Mouse (Mus musculus) stomach, embryonic 14.5 days (tissue): ENCODE measurements around the gene Ppp2r5d. TPM values are rescaled to one million over a fixed set of nuclear protein-coding genes. Genes with fewer than 3 reads are reported as not detected.

Experiments used
- ATAC-seq: fragments of 200-750 bp; cut with Nextera tagmentation; 2 replicates; pipeline ENCODE4 v1.8.0; 2017; ENCODE audit warnings: low read depth, moderate TSS enrichment; ENCODE audit not compliant: insufficient number of reproducible peaks, insufficient read depth, low FRiP score
- H3K27ac ChIP-seq: fragments of 300-500 bp; sonication (generic); 2 replicates; pipeline ENCODE4 v1.5.1; 2014; ENCODE audit warnings: mild to moderate bottlenecking, low read length, moderate library complexity, mixed read lengths
- H3K27me3 ChIP-seq: fragments of 300-500 bp; sonication (generic); 2 replicates; pipeline ENCODE4 v1.6.1; 2014; ENCODE audit warnings: low read length, control low read depth, mixed read lengths; ENCODE audit not compliant: control insufficient read depth, insufficient read depth
- H3K36me3 ChIP-seq: fragments of 300-500 bp; sonication (generic); 2 replicates; pipeline ENCODE4 v1.6.1; 2014; ENCODE audit warnings: mild to moderate bottlenecking, control low read depth, low read length, moderate library complexity, mixed read lengths; ENCODE audit not compliant: control insufficient read depth, insufficient read depth
- H3K4me1 ChIP-seq: fragments of 300-500 bp; sonication (generic); 2 replicates; pipeline ENCODE4 v1.6.1; 2014; ENCODE audit warnings: low read length, control low read depth, mixed read lengths; ENCODE audit not compliant: control insufficient read depth, insufficient read depth
- H3K4me2 ChIP-seq: fragments of 300-500 bp; sonication (generic); replicated peaks from 2 replicates; pipeline ENCODE4 v1.6.1; 2014; ENCODE audit warnings: low read depth, low read length, control low read depth
- H3K4me3 ChIP-seq: fragments of 300-500 bp; sonication (generic); 2 replicates; pipeline ENCODE4 v1.5.1; 2014; ENCODE audit warnings: low read depth, low read length, control low read depth
- H3K9ac ChIP-seq: fragments of 300-500 bp; sonication (generic); replicated peaks from 2 replicates; pipeline ENCODE4 v1.6.1; 2014; ENCODE audit warnings: low read depth, mild to moderate bottlenecking, control low read depth, low read length, moderate library complexity, mixed read lengths
- H3K9me3 ChIP-seq: fragments of 300-500 bp; sonication (generic); 2 replicates; pipeline ENCODE4 v1.6.1; 2016; ENCODE audit warnings: low read depth, low read length, control low read depth; ENCODE audit not compliant: control insufficient read depth
- WGBS: fragments of 180-500 bp; shearing (Covaris S2); extraction: QIAGEN DNeasy Blood & Tissue Kit; methylation state at CpG from one replicate; pipeline ENCODE4 v1.1.7; 2014; 5-methylcytosine and 5-hydroxymethylcytosine counted together
- polyA plus RNA-seq: library from polyadenylated mRNA; unstranded; fragments of >200 nt; fragmentation: Nextera tagmentation; extraction: Ambion mirVana; gene quantifications from 2 replicates; pipeline ENCODE4 v1.2.1, GENCODE M21; 2014

The Ppp2r5d gene
- polyA plus RNA-seq, 1 experiment from 2014 or later, result 77.5 TPM

DNA sequence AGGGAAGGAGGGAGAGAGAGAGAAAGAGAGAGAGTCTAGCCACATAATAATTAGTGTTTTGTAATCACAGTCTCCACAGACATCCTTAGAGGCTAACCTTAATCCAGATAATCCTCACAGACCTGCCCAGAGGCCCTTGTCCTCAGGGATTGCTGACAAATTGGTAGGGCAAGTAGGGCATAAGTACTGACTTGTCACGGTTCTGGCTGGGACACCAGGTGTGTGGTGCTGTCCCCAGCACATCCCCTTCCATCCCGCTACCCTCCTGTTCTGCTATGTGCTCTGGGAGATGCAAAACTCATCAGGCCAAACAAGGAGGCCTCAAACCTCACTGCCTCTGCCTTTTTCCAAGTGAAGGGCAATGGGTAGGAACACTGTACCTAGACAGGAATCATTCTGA lies 40.6 kb upstream of the Ppp2r5d start:
- Histone ChIP-seq H3K9ac (no peak overlapping the region), H3K27ac (no peak overlapping the region), H3K36me3 (peaks cover 19% of the 10 kb centered on the region), H3K4me2 (no peak overlapping the region), H3K4me1 (no peaks in the 10 kb centered on the region), H3K9me3 (no peaks in the 10 kb centered on the region), H3K27me3 (no peaks in the 10 kb centered on the region), H3K4me3 (no peak overlapping the region)
- ATAC-seq, result no peak
- WGBS, result 87% methylated on average over 2 of the region's 2 CpGs

DNA sequence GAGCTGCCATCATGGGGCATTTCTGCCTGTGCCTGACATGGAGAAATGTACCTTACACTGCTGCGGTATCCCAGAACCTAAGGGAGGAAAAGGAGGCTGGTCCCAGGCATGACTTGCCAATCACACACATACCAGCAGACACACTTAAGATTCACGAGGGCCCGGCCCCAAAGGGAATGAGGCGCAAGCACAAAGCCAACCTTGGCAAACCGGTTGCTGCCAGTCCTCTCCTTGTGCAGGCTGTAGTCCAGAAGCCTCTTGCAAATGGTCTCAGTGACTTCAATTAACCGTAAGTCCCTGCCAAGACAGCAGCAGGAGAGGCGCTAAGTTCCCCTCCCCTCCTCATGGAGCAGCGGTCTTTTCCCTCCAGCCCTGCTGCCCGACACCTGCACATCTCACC lies 38.1 kb upstream of the Ppp2r5d start:
- no peak for ATAC-seq
- Histone ChIP-seq H3K36me3 (peaks cover 19% of the 10 kb centered on the region), H3K9ac (no peak overlapping the region), H3K27me3 (no peaks in the 10 kb centered on the region), H3K4me2 (no peak overlapping the region), H3K27ac (no peak overlapping the region), H3K4me3 (no peak overlapping the region), H3K4me1 (no peaks in the 10 kb centered on the region), H3K9me3 (no peaks in the 10 kb centered on the region)
- WGBS, result 85% methylated on average over 9 of the region's 9 CpGs

DNA sequence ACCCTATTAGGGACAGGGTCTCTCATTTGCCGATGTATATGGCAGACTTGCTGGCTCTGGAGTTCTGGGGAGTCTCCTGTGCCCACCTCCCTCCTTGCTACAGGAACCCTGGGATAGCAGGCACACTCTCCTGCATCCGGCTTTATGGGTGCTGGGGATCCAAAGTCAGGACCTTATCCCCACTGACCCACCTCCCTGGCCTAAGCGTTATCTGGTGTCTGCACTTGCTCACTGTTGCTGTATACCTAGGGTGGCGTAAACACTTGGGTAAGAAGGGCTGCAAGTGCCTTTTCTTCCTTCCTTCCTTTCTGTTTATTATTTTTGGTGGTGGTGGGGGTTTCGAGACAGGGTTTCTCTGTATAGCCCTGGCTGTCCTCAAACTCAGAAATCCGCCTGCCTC lies 36.4 kb upstream of the Ppp2r5d start:
- Histone ChIP-seq H3K36me3 (peaks cover 14% of the 10 kb centered on the region), H3K27ac (no peak overlapping the region), H3K9me3 (no peaks in the 10 kb centered on the region), H3K27me3 (no peaks in the 10 kb centered on the region), H3K4me1 (no peaks in the 10 kb centered on the region), H3K9ac (no peak overlapping the region), H3K4me2 (no peak overlapping the region), H3K4me3 (no peak overlapping the region)
- no peak for ATAC-seq
- WGBS, result 90% methylated on average over 6 of the region's 6 CpGs

GRCm38 (mm10) chr17:46736160-46736559 lies 31.2 kb upstream of the Ppp2r5d start:
- Histone ChIP-seq H3K4me2 (no peak overlapping the region), H3K4me1 (no peaks in the 10 kb centered on the region), H3K9ac (no peak overlapping the region), H3K9me3 (no peaks in the 10 kb centered on the region), H3K4me3 (no peak overlapping the region), H3K27me3 (no peaks in the 10 kb centered on the region), H3K27ac (no peak overlapping the region), H3K36me3 (peaks cover 7% of the 10 kb centered on the region)
- 53% methylated on average over 10 of the region's 10 CpGs for WGBS
- ATAC-seq, result no peak

GRCm38 (mm10) chr17:46735287-46735686 lies 30.4 kb upstream of the Ppp2r5d start:
- ATAC-seq, result no peak
- 81% methylated on average over 7 of the region's 7 CpGs for WGBS

DNA sequence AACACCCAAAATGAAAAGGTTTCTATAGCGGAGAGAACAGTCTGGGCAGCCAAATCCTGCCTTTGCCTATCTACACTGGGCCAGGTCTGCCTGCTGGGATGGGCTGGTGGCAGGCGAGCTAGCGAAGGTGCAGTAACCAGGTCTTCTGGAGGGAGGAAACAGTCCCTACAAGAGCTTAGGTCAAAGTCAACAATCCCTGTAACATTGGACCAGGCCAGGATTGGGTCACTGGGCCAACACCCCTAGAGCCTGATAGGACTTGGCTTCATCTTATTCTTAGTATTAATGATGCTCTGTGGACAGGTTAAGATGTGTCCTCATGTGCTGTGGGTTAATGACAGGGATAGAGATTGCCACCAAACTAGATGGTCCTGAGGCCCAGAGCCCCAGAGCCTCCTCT lies 29.1 kb upstream of the Ppp2r5d start:
- Histone ChIP-seq H3K36me3 (peaks cover 7% of the 10 kb centered on the region; the same call in 1 of the 2 replicates), H3K9ac (no peak overlapping the region), H3K4me1 (no peaks in the 10 kb centered on the region), H3K4me3 (no peak overlapping the region), H3K4me2 (no peak overlapping the region), H3K27ac (no peak overlapping the region), H3K27me3 (no peaks in the 10 kb centered on the region), H3K9me3 (no peaks in the 10 kb centered on the region)
- ATAC-seq, result no peak
- WGBS, result 88% methylated on average over 3 of the region's 3 CpGs

More at GRCm38 (mm10) chr17:46735287-46735686, 30.4 kb upstream of the Ppp2r5d start:
- peaks cover 7% of the 10 kb centered on the region; the same call in 1 of the 2 replicates for H3K36me3 ChIP-seq
- H3K4me1 ChIP-seq, result no peaks in the 10 kb centered on the region
- no peaks in the 10 kb centered on the region for H3K27me3 ChIP-seq
- H3K27ac ChIP-seq, result no peak overlapping the region
- no peaks in the 10 kb centered on the region for H3K9me3 ChIP-seq
- no peak overlapping the region for H3K4me2 ChIP-seq
- no peak overlapping the region for H3K9ac ChIP-seq
- H3K4me3 ChIP-seq, result no peak overlapping the region

DNA sequence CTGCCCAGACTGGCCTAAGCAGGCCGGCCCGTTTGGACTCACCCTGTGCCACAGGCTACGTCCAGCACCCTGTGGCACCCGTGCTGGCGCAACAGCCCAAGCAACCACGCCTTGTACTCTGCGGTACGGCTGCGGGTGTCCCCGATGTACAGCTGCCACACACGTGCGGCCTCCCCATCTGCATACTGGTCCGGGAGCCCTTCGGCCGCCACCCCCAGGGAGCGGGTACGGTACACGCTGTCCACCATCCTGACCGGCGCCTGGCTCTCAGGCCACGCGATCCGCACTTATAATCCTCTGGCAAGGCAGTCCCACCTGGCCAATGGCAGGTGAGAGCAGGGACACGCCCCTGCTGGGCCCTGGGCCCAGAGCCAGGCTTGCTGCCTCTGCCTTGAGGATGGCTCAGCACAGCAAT lies 24.0 kb upstream of the Ppp2r5d start, which contains the start of gene Gnmt:
Gnmt (minus strand) TSS at position 265 of the 415 bp plus-strand sequence.
- Histone ChIP-seq H3K9ac (no peak within 1 kb of the TSS), H3K27me3 (0 out of 2 replicates have a peak, but pooled peaks cover 4% of the 10 kb centered on the region), H3K27ac (no peak within 1 kb of the TSS)

GRCm38 (mm10) chr17:46728496-46728895 lies 23.6 kb upstream of the Ppp2r5d start:
- ATAC-seq, result 0 out of 2 replicates have a peak, but pooled peaks have one; percentile 2
- Histone ChIP-seq H3K27ac (no peak overlapping the region), H3K27me3 (0 out of 2 replicates have a peak, but pooled peaks cover 4% of the 10 kb centered on the region), H3K9ac (no peak overlapping the region), H3K36me3 (peaks cover 4% of the 10 kb centered on the region; the same call in 1 of the 2 replicates), H3K9me3 (no peaks in the 10 kb centered on the region), H3K4me1 (no peaks in the 10 kb centered on the region), H3K4me3 (0 out of 2 replicates have a peak overlapping the region, but pooled peaks have one; percentile 1), H3K4me2 (peak overlapping the region; percentile 24; the same call in 1 of the 2 replicates)
- 43% methylated on average over 11 of the region's 11 CpGs for WGBS

More for the DNA sequence above, 24.0 kb upstream of the Ppp2r5d start, which contains the start of gene Gnmt:
- H3K4me1 ChIP-seq, result no peaks in the 10 kb centered on the region
- peak within 1 kb of the TSS; percentile 24; the same call in 1 of the 2 replicates for H3K4me2 ChIP-seq
- 0 out of 2 replicates have a peak within 1 kb of the TSS, but pooled peaks have one; percentile 1 for H3K4me3 ChIP-seq
- H3K36me3 ChIP-seq, result no peaks in the 10 kb centered on the region; the same call in 1 of the 2 replicates
- WGBS, result 13% methylated on average over 24 of the region's 24 CpGs
- peak; percentile 50; the same call in 1 of the 2 replicates for ATAC-seq
- no peaks in the 10 kb centered on the region for H3K9me3 ChIP-seq

DNA sequence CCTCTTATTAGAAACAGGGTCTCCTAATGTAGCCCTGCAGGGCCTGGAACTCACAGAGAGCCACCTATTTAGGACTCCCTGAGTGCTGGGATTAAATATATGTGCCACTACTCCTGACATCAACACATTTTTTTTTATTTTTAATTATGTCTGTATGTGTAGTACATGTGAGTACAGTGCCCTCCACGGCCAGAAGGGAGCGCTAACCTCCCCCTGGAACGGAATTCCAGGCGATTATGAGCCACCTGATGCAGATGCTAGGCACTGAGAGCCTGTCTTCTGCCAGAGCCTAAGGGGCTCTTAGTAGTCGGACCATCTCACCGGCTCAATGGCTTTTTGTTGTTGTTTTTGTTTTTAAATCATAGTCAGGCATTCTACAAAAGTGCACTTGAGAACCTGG lies 23.1 kb upstream of the Ppp2r5d start:
- Histone ChIP-seq H3K27me3 (0 out of 2 replicates have a peak, but pooled peaks cover 4% of the 10 kb centered on the region), H3K9ac (no peak overlapping the region), H3K9me3 (no peaks in the 10 kb centered on the region), H3K4me2 (no peak overlapping the region), H3K4me3 (no peak overlapping the region), H3K27ac (no peak overlapping the region), H3K4me1 (no peaks in the 10 kb centered on the region), H3K36me3 (peaks cover 7% of the 10 kb centered on the region; the same call in 1 of the 2 replicates)
- no peak for ATAC-seq
- 46% methylated on average over 6 of the region's 6 CpGs for WGBS
